Mouse (Mus musculus) left cerebral cortex, adult 2 months (tissue): ENCODE results near the gene Glo1. TPM values are rescaled to one million over a fixed set of nuclear protein-coding genes. Genes with fewer than 3 reads are reported as not detected.

Experiments used
- DNase-seq, 2 experiments: peaks; one replicate each; pipeline ENCODE4 v3.0.0; 2021 to 2022; ENCODE audit warnings: low spot score in 2 of 2, mixed read lengths in 1 of 2; ENCODE audit errors: extremely low spot score in 1 of 2
- H3K27ac ChIP-seq: fragments of 200-600 bp; 2 replicates; pipeline ENCODE4 v1.8.1; 2022
- H3K4me3 ChIP-seq: fragments of 200-600 bp; 2 replicates; pipeline ENCODE4 v1.8.1; 2022
- CTCF ChIP-seq: fragments of 200-600 bp; IDR thresholded peaks from 2 replicates; pipeline ENCODE4 v1.8.1; 2022; ENCODE audit warnings: antibody characterized with exemption, mild to moderate bottlenecking, moderate library complexity
- intact Hi-C: fragments of 180-260 bp; cut with DNase I; formaldehyde crosslinking; loops from one replicate; pipeline ENCODE4 v1.15.1; 2025
- total RNA-seq, 2 experiments: library from RNA; stranded (reverse); gene quantifications; 2 replicates each; pipeline ENCODE4 v1.2.3; 2021

The Glo1 gene
- total RNA-seq, 2 experiments from 2014 or later = 137 to 143 TPM

- intact Hi-C loops = no loop called here
Observed at GRCm38 (mm10) chr17:30611221-30612074, 15.2 kb downstream of the Glo1 start.

GRCm38 (mm10) chr17:30610739-30611138 is 15.9 kb downstream of the Glo1 start:
- TF ChIP-seq CTCF = no peak
- no peak overlapping the region for H3K27ac ChIP-seq
- intact Hi-C loops = no loop called here
- DNase-seq = no peak
- no peak overlapping the region for H3K4me3 ChIP-seq

More at GRCm38 (mm10) chr17:30611221-30612074, 15.2 kb downstream of the Glo1 start:
- Histone ChIP-seq H3K27ac (peak overlapping the region; percentile 97), H3K4me3 (peak overlapping the region; percentile 66)
- no peak for DNase-seq
- no peak; the same call in 1 of the 2 replicates for TF ChIP-seq CTCF

- Histone ChIP-seq H3K27ac (no peak overlapping the region), H3K4me3 (no peak overlapping the region)
- intact Hi-C loops = no loop called here
- DNase-seq = no peak
- no peak for TF ChIP-seq CTCF
Observed at GRCm38 (mm10) chr17:30609980-30610307, 16.7 kb downstream of the Glo1 start.

GRCm38 (mm10) chr17:30609305-30609979 is 17.2 kb downstream of the Glo1 start:
- H3K4me3 ChIP-seq = no peak overlapping the region
- intact Hi-C loops = no loop called here
- no peak for TF ChIP-seq CTCF
- no peak overlapping the region for H3K27ac ChIP-seq
- peak in 1 of 2 experiments; percentile 49 for DNase-seq

GRCm38 (mm10) chr17:30607909-30608495 is 18.7 kb downstream of the Glo1 start:
- TF ChIP-seq CTCF = no peak
- no peak for DNase-seq
- H3K4me3 ChIP-seq = no peak overlapping the region
- intact Hi-C loops = no loop called here
- no peak overlapping the region for H3K27ac ChIP-seq

- no peak for DNase-seq
Observed at GRCm38 (mm10) chr17:30607330-30607729, 19.3 kb downstream of the Glo1 start.

GRCm38 (mm10) chr17:30606634-30607081 is 20.0 kb downstream of the Glo1 start:
- TF ChIP-seq CTCF = no peak
- intact Hi-C loops = no loop called here
- Histone ChIP-seq H3K27ac (no peak overlapping the region), H3K4me3 (no peak overlapping the region)
- no peak for DNase-seq

More at GRCm38 (mm10) chr17:30607330-30607729, 19.3 kb downstream of the Glo1 start:
- no peak for TF ChIP-seq CTCF
- intact Hi-C loops = no loop called here
- H3K4me3 ChIP-seq = no peak overlapping the region
- no peak overlapping the region for H3K27ac ChIP-seq

GRCm38 (mm10) chr17:30606206-30606605 is 20.5 kb downstream of the Glo1 start:
- intact Hi-C loops = no loop called here
- no peak for DNase-seq
- no peak overlapping the region for H3K4me3 ChIP-seq
- no peak overlapping the region for H3K27ac ChIP-seq
- TF ChIP-seq CTCF = no peak

GRCm38 (mm10) chr17:30605001-30605400 is 21.7 kb downstream of the Glo1 start:
- no peak for DNase-seq
- intact Hi-C loops = no loop called here

GRCm38 (mm10) chr17:30604296-30604695 is 22.4 kb downstream of the Glo1 start:
- DNase-seq = no peak
- no peak for TF ChIP-seq CTCF
- intact Hi-C loops = no loop called here
- H3K27ac ChIP-seq = no peak overlapping the region
- no peak overlapping the region for H3K4me3 ChIP-seq

More at GRCm38 (mm10) chr17:30605001-30605400, 21.7 kb downstream of the Glo1 start:
- no peak overlapping the region for H3K4me3 ChIP-seq
- H3K27ac ChIP-seq = no peak overlapping the region
- TF ChIP-seq CTCF = no peak

GRCm38 (mm10) chr17:30602175-30602574 is 24.5 kb downstream of the Glo1 start:
- no peak for DNase-seq
- intact Hi-C loops = no loop called here
- no peak overlapping the region for H3K4me3 ChIP-seq
- TF ChIP-seq CTCF = no peak
- no peak overlapping the region for H3K27ac ChIP-seq

- intact Hi-C loops = no loop called here
- Histone ChIP-seq H3K4me3 (no peak overlapping the region), H3K27ac (no peak overlapping the region)
- no peak for TF ChIP-seq CTCF
- DNase-seq = no peak
Observed at GRCm38 (mm10) chr17:30598300-30598699, 28.4 kb downstream of the Glo1 start.
